Mouse (Mus musculus) embryo, embryonic 10 days (tissue): ENCODE measurements around the gene Mbd6.
"Not testable (repeated sequence)": the region's sequence is repeated elsewhere in the genome, so short reads cannot be mapped to it uniquely, and the experiment has no call there.

Experiments
- DNase-seq: peaks from one replicate; pipeline ENCODE4 v3.0.0-alpha.2; 2015; ENCODE audit warnings: low spot score

Gene Mbd6

GRCm38 (mm10) chr10:127312858-127313257 lies 24.0 kb upstream of the Mbd6 start:
- no peak for DNase-seq

- DNase-seq: peak; percentile 94
Measured at GRCm38 (mm10) chr10:127312356-127312676, 23.5 kb upstream of the Mbd6 start.

- DNase-seq: peak; percentile 99
Measured at GRCm38 (mm10) chr10:127311476-127312355, 22.9 kb upstream of the Mbd6 start, which contains the start of gene Mars. TSS of gene Mars (minus strand) at chr10:127311786.

- DNase-seq: peak; percentile 78
Measured at GRCm38 (mm10) chr10:127310523-127311475, 22.0 kb upstream of the Mbd6 start.

- DNase-seq: not testable (repeated sequence)
Measured at GRCm38 (mm10) chr10:127309167-127309566, 20.3 kb upstream of the Mbd6 start.

- no peak for DNase-seq
Measured at GRCm38 (mm10) chr10:127303136-127303535, 14.3 kb upstream of the Mbd6 start.

GRCm38 (mm10) chr10:127300361-127300760 lies 11.5 kb upstream of the Mbd6 start:
- DNase-seq: no peak

GRCm38 (mm10) chr10:127297015-127297871 lies 8.4 kb upstream of the Mbd6 start:
- DNase-seq: no peak

GRCm38 (mm10) chr10:127295986-127296794 lies 7.4 kb upstream of the Mbd6 start:
- DNase-seq: no peak

- no peak for DNase-seq
Measured at GRCm38 (mm10) chr10:127294895-127295510, 6.2 kb upstream of the Mbd6 start.

GRCm38 (mm10) chr10:127293590-127294113 lies 4.8 kb upstream of the Mbd6 start:
- no peak for DNase-seq

- DNase-seq: no peak
Measured at GRCm38 (mm10) chr10:127292987-127293538, 4.2 kb upstream of the Mbd6 start.

GRCm38 (mm10) chr10:127291881-127292638 lies 3.2 kb upstream of the Mbd6 start:
- DNase-seq: no peak

- DNase-seq: peak; percentile 78
Measured at GRCm38 (mm10) chr10:127290930-127291880, 2.4 kb upstream of the Mbd6 start.

GRCm38 (mm10) chr10:127290307-127290929 lies 1.6 kb upstream of the Mbd6 start:
- peak; percentile 100 for DNase-seq

GRCm38 (mm10) chr10:127289573-127290191 lies 864 bp upstream of the Mbd6 start:
- peak; percentile 63 for DNase-seq

GRCm38 (mm10) chr10:127288328-127288799 lies 454 bp downstream of the Mbd6 start:
- peak; percentile 71 for DNase-seq
